Mouse (Mus musculus) embryonic facial prominence, embryonic 11.5 days (tissue): ENCODE data around the gene Tram2. TPM values are rescaled to one million over a fixed set of nuclear protein-coding genes. Genes with fewer than 3 reads are reported as not detected.

Source experiments
- ATAC-seq: fragments of 200-750 bp; cut with Nextera tagmentation; replicated peaks from 2 replicates; pipeline ENCODE4 v1.8.0; 2017; ENCODE audit warnings: low read depth; ENCODE audit not compliant: insufficient number of reproducible peaks, low FRiP score, low TSS enrichment
- DNase-seq: peaks from one replicate; pipeline ENCODE4 v3.0.0-alpha.2; 2015; ENCODE audit warnings: low spot score
- H3K27ac ChIP-seq: fragments of 300-500 bp; sonication (generic); replicated peaks from 2 replicates; pipeline ENCODE4 v1.5.1; 2014; ENCODE audit warnings: mild to moderate bottlenecking, low read depth, low read length, control low read depth
- H3K27me3 ChIP-seq: fragments of 300-500 bp; sonication (generic); 2 replicates; pipeline ENCODE4 v1.6.1; 2014; ENCODE audit warnings: mild to moderate bottlenecking, low read length, moderate library complexity, mixed read lengths; ENCODE audit not compliant: control insufficient read depth, insufficient read depth
- H3K36me3 ChIP-seq: fragments of 300-500 bp; sonication (generic); replicated peaks from 2 replicates; pipeline ENCODE4 v1.6.1; 2014; ENCODE audit warnings: low read depth, mild to moderate bottlenecking, low read length, moderate library complexity, mixed read lengths; ENCODE audit not compliant: control insufficient read depth, insufficient read depth
- H3K4me1 ChIP-seq: fragments of 300-500 bp; sonication (generic); 2 replicates; pipeline ENCODE4 v1.6.1; 2014; ENCODE audit warnings: low read length, mixed read lengths; ENCODE audit not compliant: control insufficient read depth, insufficient read depth
- H3K4me2 ChIP-seq: fragments of 300-500 bp; sonication (generic); 2 replicates; pipeline ENCODE4 v1.6.1; 2014; ENCODE audit warnings: low read depth, mild to moderate bottlenecking, control low read depth, low read length, moderate library complexity
- H3K4me3 ChIP-seq: fragments of 300-500 bp; sonication (generic); 2 replicates; pipeline ENCODE4 v1.5.1; 2014; ENCODE audit warnings: low read depth, low read length, control low read depth
- H3K9ac ChIP-seq: fragments of 300-500 bp; sonication (generic); replicated peaks from 2 replicates; pipeline ENCODE4 v1.6.1; 2014; ENCODE audit warnings: mild to moderate bottlenecking, control low read depth, low read length
- H3K9me3 ChIP-seq: fragments of 300-500 bp; sonication (generic); replicated peaks from 2 replicates; pipeline ENCODE4 v1.6.1; 2016; ENCODE audit warnings: mild to moderate bottlenecking, low read length, inconsistent platforms, mixed read lengths; ENCODE audit not compliant: control insufficient read depth
- WGBS: fragments of 180-500 bp; shearing (Covaris S2); extraction: QIAGEN DNeasy Blood & Tissue Kit; methylation state at CpG from one replicate; pipeline ENCODE4 v1.1.7; 2014; 5-methylcytosine and 5-hydroxymethylcytosine counted together
- polyA plus RNA-seq: library from polyadenylated mRNA; unstranded; fragments of >200 nt; fragmentation: Nextera tagmentation; extraction: Ambion mirVana; gene quantifications from 2 replicates; pipeline ENCODE4 v1.2.1, GENCODE M21; 2014

Tram2 gene
- polyA plus RNA-seq, 1 experiment from 2014 or later = 9.0 TPM

GRCm38 (mm10) chr1:21089661-21090117 is 10.7 kb upstream of the Tram2 start:
- H3K9me3 ChIP-seq = no peaks in the 10 kb centered on the region
- no peak overlapping the region for H3K4me3 ChIP-seq
- no peaks in the 10 kb centered on the region for H3K36me3 ChIP-seq
- no peaks in the 10 kb centered on the region for H3K4me1 ChIP-seq
- H3K27me3 ChIP-seq = no peaks in the 10 kb centered on the region
- no peak overlapping the region for H3K27ac ChIP-seq
- H3K4me2 ChIP-seq = no peak overlapping the region
- 82% methylated on average over 6 of the region's 6 CpGs for WGBS
- DNase-seq = no peak
- no peak overlapping the region for H3K9ac ChIP-seq
- ATAC-seq = no peak

DNA sequence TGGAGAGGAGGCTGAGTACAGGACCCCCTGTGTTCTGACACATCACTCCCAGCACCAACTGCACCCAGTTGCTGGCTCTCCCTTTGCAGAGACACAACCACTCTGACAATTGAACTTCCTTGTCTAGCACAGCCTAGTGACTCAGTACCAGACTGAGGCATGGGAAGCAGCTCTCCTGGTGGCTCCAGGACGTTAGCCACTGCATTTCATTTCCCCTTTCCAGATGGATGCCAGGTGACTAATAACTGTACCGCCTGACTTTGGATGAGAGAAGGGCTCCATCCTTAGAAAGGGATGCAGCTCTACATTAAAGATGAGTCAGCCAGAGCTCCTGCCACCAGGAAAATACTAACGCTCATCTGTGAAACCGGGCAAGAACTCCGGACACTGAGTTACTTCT is 7.3 kb upstream of the Tram2 start:
- Histone ChIP-seq H3K9ac (no peak overlapping the region), H3K4me3 (no peak overlapping the region), H3K9me3 (no peaks in the 10 kb centered on the region), H3K4me2 (no peak overlapping the region), H3K27ac (no peak overlapping the region), H3K27me3 (no peaks in the 10 kb centered on the region), H3K36me3 (no peaks in the 10 kb centered on the region), H3K4me1 (no peaks in the 10 kb centered on the region)
- 80% methylated on average over 5 of the region's 5 CpGs for WGBS
- DNase-seq = no peak
- no peak for ATAC-seq

- Histone ChIP-seq H3K27ac (no peak overlapping the region), H3K9me3 (no peaks in the 10 kb centered on the region), H3K27me3 (no peaks in the 10 kb centered on the region), H3K4me3 (no peak overlapping the region), H3K4me2 (no peak overlapping the region), H3K36me3 (no peaks in the 10 kb centered on the region), H3K4me1 (no peaks in the 10 kb centered on the region), H3K9ac (no peak overlapping the region)
- DNase-seq = no peak
- WGBS = 91% methylated on average over 2 of the region's 2 CpGs
- ATAC-seq = no peak
Measured at GRCm38 (mm10) chr1:21084661-21085060, 5.6 kb upstream of the Tram2 start.

DNA sequence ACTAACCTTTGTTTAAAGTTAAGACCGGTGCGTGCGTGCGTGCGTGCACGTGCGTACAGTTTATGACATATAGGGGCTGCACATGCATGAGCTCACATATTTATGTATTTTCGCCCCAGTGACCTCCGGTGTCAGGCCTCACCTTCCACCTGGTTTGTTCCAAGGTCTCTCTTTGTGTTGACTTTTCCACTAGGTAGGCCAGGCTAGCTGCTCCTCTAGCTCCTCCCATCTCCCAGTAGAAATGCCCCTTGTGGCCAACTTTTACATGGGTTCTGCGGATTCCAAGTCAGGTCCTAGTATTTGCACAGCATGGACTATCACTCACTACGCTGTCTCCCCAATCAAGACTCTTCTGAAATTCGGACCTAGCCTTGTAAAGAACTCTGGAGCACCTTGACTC is 1.3 kb upstream of the Tram2 start:
- ATAC-seq (no peak), DNase-seq (no peak)
- peaks cover 2% of the 10 kb centered on the region for H3K4me1 ChIP-seq
- no peak overlapping the region for H3K9ac ChIP-seq
- H3K36me3 ChIP-seq = no peaks in the 10 kb centered on the region
- no peaks in the 10 kb centered on the region for H3K27me3 ChIP-seq
- no peaks in the 10 kb centered on the region for H3K9me3 ChIP-seq
- no peak overlapping the region for H3K27ac ChIP-seq
- WGBS = 90% methylated on average over 12 of the region's 12 CpGs
- H3K4me3 ChIP-seq = no peak overlapping the region
- no peak overlapping the region for H3K4me2 ChIP-seq

DNA sequence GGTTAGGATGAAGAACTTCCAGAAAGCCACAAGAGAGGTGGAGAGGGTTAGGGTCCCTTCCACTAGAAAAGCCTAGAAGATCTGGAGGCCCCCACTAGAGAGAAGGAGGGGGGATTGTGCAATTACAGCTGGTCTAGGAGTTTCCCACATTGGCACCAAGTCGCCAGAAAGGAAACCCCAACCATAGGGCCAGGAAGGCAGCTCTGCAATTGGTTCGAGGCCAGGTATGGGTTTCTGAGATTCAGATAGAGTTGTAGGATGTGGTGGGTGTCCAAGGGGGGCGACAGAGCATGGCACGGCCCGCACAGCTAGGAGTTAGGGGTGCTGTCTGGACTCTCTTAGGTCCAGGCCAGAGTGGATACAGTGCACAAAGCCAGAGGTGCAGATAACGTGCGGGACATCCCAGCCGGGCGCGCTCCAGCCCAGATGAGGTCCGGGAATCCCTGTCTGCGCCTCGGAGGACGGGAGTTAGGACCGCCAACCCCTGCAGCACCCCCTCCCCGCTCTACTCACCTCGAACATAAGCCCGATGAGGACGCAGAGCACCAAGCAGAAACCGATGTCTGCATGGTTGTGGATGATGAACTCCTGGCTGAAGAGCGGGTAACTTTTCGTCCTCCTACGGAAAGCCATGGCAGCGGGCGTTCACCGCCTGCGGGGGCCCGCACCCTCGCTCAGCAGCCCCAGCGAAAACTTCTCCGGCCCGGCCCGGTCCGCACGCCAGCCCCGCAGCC is 381 bp downstream of the Tram2 start:
- 1% methylated on average over 36 of the region's 36 CpGs for WGBS
- Histone ChIP-seq H3K36me3 (no peaks in the 10 kb centered on the region), H3K27ac (no peak overlapping the region), H3K4me3 (peak overlapping the region; percentile 65), H3K4me1 (peaks cover 5% of the 10 kb centered on the region), H3K9ac (peak overlapping the region; percentile 74), H3K27me3 (no peaks in the 10 kb centered on the region), H3K4me2 (peak overlapping the region; percentile 72), H3K9me3 (no peaks in the 10 kb centered on the region)
- DNase-seq (no peak), ATAC-seq (peak; percentile 74)

GRCm38 (mm10) chr1:21077619-21078018 is 1.4 kb downstream of the Tram2 start:
- ATAC-seq (no peak), DNase-seq (no peak)
- H3K36me3 ChIP-seq = no peaks in the 10 kb centered on the region
- peaks cover 5% of the 10 kb centered on the region for H3K4me1 ChIP-seq
- H3K9me3 ChIP-seq = no peaks in the 10 kb centered on the region
- peak overlapping the region; percentile 72 for H3K4me2 ChIP-seq
- H3K27ac ChIP-seq = no peak overlapping the region
- peak overlapping the region; percentile 65; the same call in 1 of the 2 replicates for H3K4me3 ChIP-seq
- no peaks in the 10 kb centered on the region for H3K27me3 ChIP-seq
- no peak overlapping the region for H3K9ac ChIP-seq
- 84% methylated on average over 7 of the region's 7 CpGs for WGBS

DNA sequence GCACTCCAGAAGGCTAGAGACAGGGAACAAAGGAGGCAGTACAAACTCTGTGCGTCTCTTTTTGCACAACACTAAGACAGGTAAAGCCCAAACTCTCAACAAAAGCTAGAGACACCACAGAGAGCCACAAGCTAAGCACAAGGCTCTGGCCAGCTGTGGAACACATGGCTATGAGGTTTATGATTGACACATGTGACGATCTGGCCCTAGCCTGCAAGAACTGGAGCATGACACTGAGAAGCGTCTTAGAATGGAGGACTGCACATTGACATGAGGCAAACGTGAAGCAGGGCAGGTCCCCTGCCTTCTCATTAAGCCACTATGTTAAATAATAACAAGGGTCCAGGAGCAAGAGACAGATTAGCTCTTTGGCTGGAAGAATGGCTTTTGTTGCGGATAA is 1.8 kb downstream of the Tram2 start:
- Histone ChIP-seq H3K4me1 (peaks cover 5% of the 10 kb centered on the region), H3K27ac (no peak overlapping the region), H3K9me3 (no peaks in the 10 kb centered on the region), H3K36me3 (no peaks in the 10 kb centered on the region), H3K4me3 (0 out of 2 replicates have a peak overlapping the region, but pooled peaks have one; percentile 3), H3K27me3 (no peaks in the 10 kb centered on the region), H3K4me2 (peak overlapping the region; percentile 72; the same call in 1 of the 2 replicates), H3K9ac (no peak overlapping the region)
- DNase-seq (peak; percentile 36), ATAC-seq (no peak)
- 42% methylated on average over 5 of the region's 5 CpGs for WGBS

DNA sequence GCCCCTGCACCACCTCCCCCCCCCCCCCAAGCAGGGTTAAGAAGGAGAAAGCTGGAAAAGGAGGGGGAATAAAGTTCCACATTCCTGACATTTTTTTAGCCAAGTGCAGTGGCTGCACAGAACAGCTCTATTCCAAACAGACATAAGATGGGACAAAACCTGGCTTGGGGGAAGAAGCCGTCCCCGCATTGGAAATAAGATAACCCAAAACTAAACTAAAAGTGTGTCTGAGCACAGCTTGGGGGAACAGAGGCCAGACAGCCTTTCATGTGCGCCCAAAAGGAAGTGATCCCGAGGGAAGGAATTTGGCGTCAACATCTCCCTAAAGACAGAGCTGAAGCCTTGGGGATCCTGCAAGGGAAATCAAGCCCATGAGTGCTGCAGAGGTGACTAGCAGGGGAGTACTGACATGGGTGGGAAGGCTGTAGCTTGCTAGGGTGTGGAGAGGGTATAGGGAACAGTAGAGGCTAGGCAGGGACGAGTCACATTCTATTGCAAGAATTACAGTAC is 3.0 kb downstream of the Tram2 start:
- H3K4me2 ChIP-seq = peak overlapping the region; percentile 26
- H3K27ac ChIP-seq = peak overlapping the region; percentile 74
- H3K4me1 ChIP-seq = peaks cover 5% of the 10 kb centered on the region
- no peaks in the 10 kb centered on the region for H3K9me3 ChIP-seq
- DNase-seq (peak; percentile 32), ATAC-seq (no peak)
- no peak overlapping the region; the same call in 1 of the 2 replicates for H3K4me3 ChIP-seq
- WGBS = 17% methylated on average over 6 of the region's 6 CpGs
- H3K27me3 ChIP-seq = no peaks in the 10 kb centered on the region
- peak overlapping the region; percentile 32; the same call in 1 of the 2 replicates for H3K9ac ChIP-seq
- no peaks in the 10 kb centered on the region for H3K36me3 ChIP-seq
